Mouse (Mus musculus) frontal cortex, postnatal 36 days (tissue): Measurements from ENCODE around the gene Tmem150c.
A peak's percentile ranks its signal among the peaks of the same experiment; 100 is the strongest.

Source experiments
- DNase-seq, 2 experiments: peaks; one replicate each; pipeline ENCODE4 v3.0.0; 2022; ENCODE audit warnings: low spot score in 2 of 2

Tmem150c gene

GRCm38 (mm10) chr5:100054807-100055547, 104.6 kb downstream of the Tmem150c start:
- DNase-seq: no peak

DNA sequence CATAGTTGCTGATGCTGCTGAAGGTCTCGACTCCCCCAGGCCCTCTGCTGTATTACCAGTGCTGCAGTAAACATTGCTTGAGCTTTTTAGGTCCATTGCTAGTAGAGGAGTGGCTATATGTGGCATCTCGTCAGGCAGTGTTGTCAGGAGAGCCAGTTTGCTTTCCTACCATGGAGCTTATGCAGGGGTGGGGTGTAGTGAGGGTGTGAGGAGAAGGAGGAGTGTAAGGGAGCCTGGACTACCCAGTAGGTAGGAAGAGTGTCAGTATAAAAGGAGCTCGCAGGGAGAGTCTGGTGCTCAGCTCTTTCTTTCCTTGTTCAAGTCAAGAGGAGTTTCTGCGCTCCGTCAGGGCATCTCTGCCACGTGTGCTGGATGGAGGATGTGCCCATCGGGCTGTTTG, 106.9 kb downstream of the Tmem150c start:
- DNase-seq: peak; percentile 25 to 26

GRCm38 (mm10) chr5:100049904-100050303, 109.7 kb downstream of the Tmem150c start:
- DNase-seq: no peak

- DNase-seq: no peak
These were observed 111.7 kb downstream of the Tmem150c start for GRCm38 (mm10) chr5:100047871-100048270.

DNA sequence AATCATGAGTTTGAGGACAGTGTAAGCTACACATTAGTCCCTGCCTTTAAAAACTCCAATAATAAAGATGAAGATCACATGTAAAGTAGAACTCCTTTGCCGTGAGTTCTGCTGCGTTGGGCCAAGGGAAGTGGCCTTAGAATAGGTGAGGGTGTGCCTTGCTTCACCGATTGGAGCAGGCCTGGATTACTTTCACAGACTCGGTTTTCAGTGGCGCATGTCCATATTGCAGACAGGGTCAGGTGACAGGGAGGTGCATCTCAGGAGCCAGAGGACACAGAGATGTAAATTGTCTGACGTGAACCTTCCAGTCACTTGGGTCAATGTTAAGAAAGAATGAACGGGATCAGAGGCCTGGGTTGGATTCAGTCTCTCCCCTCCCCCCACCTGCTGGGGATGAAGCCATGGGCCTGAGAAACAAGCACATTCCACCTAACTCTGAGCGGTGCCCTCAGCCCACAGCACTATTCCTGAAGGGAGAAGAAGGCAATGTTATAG, 112.4 kb downstream of the Tmem150c start:
- DNase-seq: no peak

GRCm38 (mm10) chr5:100046096-100046495, 113.5 kb downstream of the Tmem150c start:
- DNase-seq: no peak

DNA sequence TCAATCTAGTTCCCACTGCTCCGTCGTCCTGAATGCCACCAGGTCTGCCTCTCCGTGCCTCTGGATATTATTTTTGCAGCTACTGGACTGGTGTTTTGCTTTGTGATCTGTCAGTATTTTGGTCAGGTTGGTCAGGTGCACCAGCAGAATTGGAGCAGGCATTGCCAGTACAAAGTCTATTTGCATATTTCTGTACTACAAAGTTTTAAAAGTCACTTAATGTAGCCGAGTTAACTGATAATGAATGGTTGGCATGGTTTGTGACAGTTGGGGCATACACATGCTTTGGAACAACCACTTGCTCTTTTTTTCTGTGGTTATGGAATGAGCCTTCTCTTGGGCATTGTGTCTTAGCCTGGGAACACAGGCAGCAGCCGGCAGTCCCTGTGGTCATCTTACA, 115.0 kb downstream of the Tmem150c start:
- no peak for DNase-seq

GRCm38 (mm10) chr5:100044030-100044429, 115.6 kb downstream of the Tmem150c start:
- no peak for DNase-seq

GRCm38 (mm10) chr5:100043361-100043760, 116.2 kb downstream of the Tmem150c start:
- DNase-seq: no peak

GRCm38 (mm10) chr5:100042467-100042866, 117.1 kb downstream of the Tmem150c start:
- no peak for DNase-seq

DNA sequence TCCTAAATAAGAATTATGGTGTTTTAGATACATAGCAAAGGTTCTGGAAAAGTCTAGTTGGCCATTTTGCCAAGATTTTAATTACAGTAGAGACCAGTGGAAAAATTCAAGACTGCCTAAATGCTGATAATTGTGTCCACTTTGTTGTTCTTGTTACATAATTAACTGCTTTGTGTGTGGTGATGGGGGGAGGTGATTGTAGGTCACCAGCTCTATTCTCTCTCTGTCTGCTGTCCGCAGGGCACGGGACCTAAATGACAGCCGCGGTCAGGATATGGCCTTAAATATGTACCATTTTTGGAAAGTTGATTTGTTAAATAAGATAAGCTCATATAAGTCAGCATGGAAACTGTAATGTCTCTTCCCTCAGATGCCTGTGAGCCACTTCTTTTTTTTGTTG, 118.3 kb downstream of the Tmem150c start:
- no peak for DNase-seq

GRCm38 (mm10) chr5:100040281-100040784, 119.3 kb downstream of the Tmem150c start:
- DNase-seq: no peak

DNA sequence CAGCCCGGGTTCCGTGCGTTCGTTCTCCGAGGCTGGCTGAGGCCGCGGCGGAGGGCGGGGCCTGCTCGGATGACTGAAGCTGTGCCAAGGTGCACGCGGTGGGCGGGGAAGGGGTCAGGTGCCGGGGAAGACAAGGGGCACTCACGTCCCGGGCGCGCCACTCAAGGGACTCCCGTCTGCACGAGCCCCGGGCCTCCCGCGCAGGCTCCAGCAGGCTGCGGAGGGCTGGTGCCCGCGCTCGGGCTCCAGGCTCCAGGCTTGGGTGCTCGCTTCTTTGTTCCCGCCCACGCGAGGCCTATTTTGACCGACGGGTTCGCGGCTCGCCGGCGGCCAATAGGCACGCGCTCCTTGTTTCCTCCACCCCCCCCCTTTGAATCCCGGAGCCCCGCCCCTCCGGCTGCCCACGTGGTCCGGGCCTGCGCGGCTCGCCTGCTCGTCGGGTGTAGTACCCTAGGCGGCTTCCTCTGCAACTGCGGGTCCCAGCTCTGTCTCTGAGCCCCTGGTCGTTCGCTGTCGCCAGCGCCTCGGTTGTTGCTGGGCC, 119.9 kb downstream of the Tmem150c start, which contains the start of the genes Hnrnpdl and Enoph1:
TSS of gene Hnrnpdl (minus strand) at position 63 of the 541 bp plus-strand sequence.
TSS of gene Enoph1 (plus strand) at position 384 of the 541 bp plus-strand sequence.
- DNase-seq: peak; percentile 96 to 97

DNA sequence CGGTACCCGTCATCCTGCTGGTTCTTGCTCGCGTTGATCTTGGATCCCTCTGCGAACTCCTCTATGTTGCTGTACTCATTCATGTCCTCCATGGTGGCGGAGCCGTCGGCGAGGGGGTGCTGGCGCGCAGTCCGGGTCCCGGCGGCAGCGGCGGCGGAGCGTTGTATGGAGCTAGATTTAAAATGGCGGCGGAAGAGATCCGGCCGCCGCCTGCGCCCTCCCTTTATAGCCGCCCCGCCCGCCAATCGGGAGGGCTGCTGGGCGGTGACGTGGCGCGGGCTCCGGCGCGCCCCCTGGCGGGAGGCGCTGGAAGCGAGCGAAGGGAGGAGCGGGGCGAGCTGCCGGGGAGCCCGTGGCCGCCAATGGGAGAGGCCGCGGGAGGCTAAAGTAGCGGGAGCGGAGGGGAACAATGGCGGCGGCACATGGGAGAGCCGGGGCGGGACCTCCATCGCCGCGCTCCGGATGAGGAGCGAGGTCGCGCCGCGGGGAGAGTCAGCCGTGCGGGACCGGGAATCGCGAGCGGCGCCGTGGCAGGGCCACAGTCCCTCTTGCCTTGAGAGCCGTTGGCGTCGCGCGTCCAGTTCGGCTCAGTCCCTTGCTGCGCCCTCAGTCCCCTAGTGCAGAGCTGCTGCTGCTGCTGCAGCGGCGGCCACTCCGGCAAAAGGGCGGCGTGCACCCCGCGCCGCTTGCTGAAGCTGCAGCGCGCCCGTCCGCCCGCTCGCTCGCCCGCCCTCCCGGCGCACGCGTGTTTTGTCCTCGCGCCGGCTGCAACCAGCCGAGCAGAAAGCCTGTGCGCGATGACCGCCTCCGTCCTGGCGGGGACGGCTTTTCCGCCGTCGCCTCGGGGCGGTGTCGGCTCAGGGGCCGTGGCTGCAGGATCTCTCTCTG, 120.7 kb downstream of the Tmem150c start:
- peak; percentile 96 to 98 for DNase-seq

DNA sequence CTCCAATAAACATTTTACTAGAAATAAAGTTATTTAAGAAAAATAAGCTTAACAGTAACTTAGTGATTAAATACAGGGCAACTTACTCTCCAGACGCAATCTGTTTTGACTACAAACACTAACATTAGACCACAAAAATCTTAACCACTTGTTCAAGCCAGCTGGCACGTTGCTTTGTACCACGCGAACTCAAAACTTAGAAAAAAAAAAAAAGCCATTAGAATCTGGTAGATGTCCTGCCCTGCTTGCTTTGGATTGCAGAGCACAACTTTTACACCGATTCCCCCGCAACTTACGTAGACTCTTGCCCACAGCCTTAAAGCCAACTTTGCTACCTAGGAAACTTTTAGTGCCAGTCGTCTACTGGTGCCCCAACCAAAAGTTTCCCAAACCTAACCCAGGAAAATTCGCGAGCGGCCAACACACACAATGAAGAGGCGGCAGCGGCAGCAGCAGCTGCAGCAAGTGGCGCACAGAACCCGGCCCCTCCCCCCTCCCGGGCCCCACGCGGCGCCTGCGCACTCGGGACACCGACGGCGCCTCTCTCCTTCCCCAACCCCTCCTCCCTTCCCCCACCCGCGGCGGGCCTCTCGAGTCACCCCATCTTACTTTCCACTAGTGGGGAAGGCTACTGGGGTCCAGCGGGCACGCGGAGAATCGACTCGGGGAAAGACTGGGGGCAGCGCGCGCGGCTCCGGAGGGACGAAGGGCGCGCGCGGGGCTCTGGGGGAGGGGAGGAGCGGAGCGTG, 121.5 kb downstream of the Tmem150c start:
- DNase-seq: peak; percentile 81 to 84

DNA sequence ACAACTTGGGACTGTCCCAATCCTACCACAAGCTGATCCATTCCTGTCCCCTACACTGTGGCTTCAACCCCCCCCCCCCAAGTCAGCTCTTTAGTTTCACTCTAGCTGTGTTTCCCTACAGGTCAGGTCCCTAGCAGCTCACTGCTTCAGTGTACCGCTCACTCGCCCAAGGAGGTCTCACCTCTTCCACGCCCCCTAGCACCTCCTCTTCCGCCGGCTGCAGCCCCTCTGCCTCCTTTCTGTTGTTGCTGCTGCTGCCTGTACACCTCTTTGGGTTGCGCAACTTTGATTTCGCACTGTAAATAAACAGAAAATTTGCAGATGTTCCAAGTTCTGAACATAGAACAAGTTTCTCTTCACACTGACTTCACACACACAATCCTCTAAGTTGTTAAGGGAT, 122.9 kb downstream of the Tmem150c start:
- DNase-seq: no peak

- DNase-seq: no peak
These were observed 123.7 kb downstream of the Tmem150c start for GRCm38 (mm10) chr5:100035950-100036349.

GRCm38 (mm10) chr5:100032646-100033045, 127.0 kb downstream of the Tmem150c start:
- DNase-seq: no peak

DNA sequence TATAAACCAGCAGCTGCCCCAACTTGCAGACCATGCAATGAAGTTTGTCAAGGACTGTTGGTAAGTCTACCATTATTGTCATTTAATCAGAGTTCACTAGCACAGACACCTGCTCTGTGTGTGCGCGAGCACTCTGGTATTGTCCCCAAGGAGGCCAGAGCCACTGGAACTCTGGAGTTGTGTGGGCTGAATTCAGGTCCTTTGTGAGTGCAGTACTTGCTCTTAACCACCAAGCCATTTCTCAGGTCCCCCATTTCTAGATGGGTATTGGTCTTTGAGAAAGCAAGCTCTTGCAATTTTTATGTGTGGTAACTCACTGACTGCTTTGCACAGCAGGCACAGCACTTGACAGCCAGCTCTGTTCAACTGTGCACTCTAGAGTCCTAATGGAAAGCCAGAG, 127.5 kb downstream of the Tmem150c start:
- DNase-seq: no peak

DNA sequence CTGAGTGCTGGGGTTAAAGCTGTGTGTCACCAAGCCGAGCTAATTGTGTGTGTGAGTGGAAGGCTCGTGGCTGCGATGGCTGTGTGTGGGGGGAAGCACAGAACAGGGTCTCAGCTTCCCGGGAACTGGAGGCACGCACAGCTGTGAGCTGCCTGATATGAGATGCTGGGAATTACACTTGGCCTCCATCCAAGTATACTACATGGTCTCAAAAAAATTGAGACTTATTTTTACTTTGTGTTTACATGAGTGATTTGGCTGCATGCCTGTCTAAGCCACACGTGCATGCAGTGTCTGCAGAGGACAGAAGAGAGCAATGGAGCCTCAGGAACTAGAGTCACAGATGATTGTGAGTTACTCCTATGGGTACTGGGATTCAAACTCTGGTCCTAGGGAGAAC, 129.5 kb downstream of the Tmem150c start:
- peak; percentile 27 to 50 for DNase-seq
